Mouse (Mus musculus) cerebellum, adult 2 months (tissue): ENCODE measurements around the gene Csnk1d. TPM values are rescaled to one million over a fixed set of nuclear protein-coding genes. Genes with fewer than 3 reads are reported as not detected.
A peak's percentile ranks its signal among the peaks of the same experiment; 100 is the strongest.

Experiments used
- DNase-seq, 2 experiments: peaks; one replicate each; pipeline ENCODE4 v3.0.0; 2021
- H3K27ac ChIP-seq: fragments of 200-500 bp; 2 replicates; pipeline ENCODE4 v1.5.1; 2012; ENCODE audit warnings: low read length, control low read depth, inconsistent platforms; ENCODE audit not compliant: insufficient read depth
- H3K27me3 ChIP-seq: fragments of 200-500 bp; 2 replicates; pipeline ENCODE4 v1.6.1; 2012; ENCODE audit warnings: inconsistent platforms, mild to moderate bottlenecking, low read length, moderate library complexity; ENCODE audit not compliant: control insufficient read depth, insufficient read depth
- H3K4me1 ChIP-seq: fragments of 200-500 bp; 2 replicates; pipeline ENCODE4 v1.6.1; 2011; ENCODE audit warnings: low read length; ENCODE audit not compliant: control insufficient read depth, insufficient read depth
- H3K4me3 ChIP-seq: fragments of 200-500 bp; replicated peaks from 2 replicates; pipeline ENCODE3; 2011; ENCODE audit warnings: mild to moderate bottlenecking, low read depth, low read length, control low read depth; ENCODE audit not compliant: insufficient read depth
- CTCF ChIP-seq: fragments of 200-500 bp; IDR thresholded peaks from 2 replicates; pipeline ENCODE4 v1.5.1; 2011; ENCODE audit warnings: low read depth, mild to moderate bottlenecking, control low read depth, low read length, moderate library complexity, borderline replicate concordance; ENCODE audit not compliant: insufficient read depth
- POLR2A ChIP-seq: fragments of 200-500 bp; IDR thresholded peaks from 2 replicates; pipeline ENCODE4 v1.6.1; 2011; ENCODE audit warnings: low read length, control low read depth, borderline replicate concordance; ENCODE audit not compliant: insufficient read depth
- WGBS: fragments of 180-500 bp; shearing (Covaris S2); methylation state at CpG from one replicate; pipeline ENCODE4 v1.1.7; 2018; 5-methylcytosine and 5-hydroxymethylcytosine counted together
- polyA plus RNA-seq: library from polyadenylated mRNA; depleted of rRNA; stranded (reverse); fragments of >200 nt; gene quantifications from 2 replicates; pipeline ENCODE4 v1.2.3, GENCODE M21; 2012

Gene Csnk1d
- polyA plus RNA-seq, 1 experiment = 111 TPM

DNA sequence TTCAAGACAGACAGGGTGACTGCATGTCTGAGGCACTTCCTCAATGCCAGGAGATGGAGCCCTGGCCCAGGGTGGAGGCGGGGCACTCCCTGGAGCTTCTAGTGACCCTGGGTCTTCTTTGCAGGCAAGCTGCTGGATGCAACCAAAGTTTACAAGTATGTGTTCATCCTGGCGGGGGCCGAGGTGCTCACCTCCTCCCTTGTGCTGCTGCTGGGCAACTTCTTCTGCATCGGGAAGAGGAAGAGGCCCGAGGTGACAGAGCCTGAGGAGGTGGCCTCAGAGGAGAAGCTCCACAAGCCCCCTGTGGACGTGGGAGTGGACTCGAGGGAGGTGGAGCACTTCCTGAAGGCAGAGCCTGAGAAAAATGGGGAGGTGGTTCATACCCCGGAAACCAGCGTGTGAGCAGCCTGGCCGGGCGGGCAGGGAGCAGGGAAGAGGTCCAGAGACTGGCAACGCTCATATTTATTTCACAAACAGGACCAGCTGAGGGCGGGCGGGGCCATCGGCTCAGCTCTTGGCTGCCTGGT, 33.3 kb downstream of the Csnk1d start:
- H3K4me3 ChIP-seq = no peak overlapping the region
- no peak for TF ChIP-seq POLR2A
- no peak for TF ChIP-seq CTCF
- H3K27ac ChIP-seq = no peak overlapping the region
- 48% methylated on average over 15 of the region's 15 CpGs for WGBS
- no peak for DNase-seq
- H3K4me1 ChIP-seq = peaks cover 3% of the 10 kb centered on the region; the same call in 1 of the 2 replicates
- no peaks in the 10 kb centered on the region for H3K27me3 ChIP-seq

- no peak overlapping the region for H3K4me3 ChIP-seq
- H3K27ac ChIP-seq = no peak overlapping the region
- 50% methylated on average over 8 of the region's 8 CpGs for WGBS
- no peak for TF ChIP-seq POLR2A
- TF ChIP-seq CTCF = no peak
- peaks cover 3% of the 10 kb centered on the region; the same call in 1 of the 2 replicates for H3K4me1 ChIP-seq
- no peaks in the 10 kb centered on the region for H3K27me3 ChIP-seq
- DNase-seq = peak in 1 of 2 experiments; percentile 32
Observed at GRCm38 (mm10) chr11:120957052-120957451, 34.1 kb downstream of the Csnk1d start.

DNA sequence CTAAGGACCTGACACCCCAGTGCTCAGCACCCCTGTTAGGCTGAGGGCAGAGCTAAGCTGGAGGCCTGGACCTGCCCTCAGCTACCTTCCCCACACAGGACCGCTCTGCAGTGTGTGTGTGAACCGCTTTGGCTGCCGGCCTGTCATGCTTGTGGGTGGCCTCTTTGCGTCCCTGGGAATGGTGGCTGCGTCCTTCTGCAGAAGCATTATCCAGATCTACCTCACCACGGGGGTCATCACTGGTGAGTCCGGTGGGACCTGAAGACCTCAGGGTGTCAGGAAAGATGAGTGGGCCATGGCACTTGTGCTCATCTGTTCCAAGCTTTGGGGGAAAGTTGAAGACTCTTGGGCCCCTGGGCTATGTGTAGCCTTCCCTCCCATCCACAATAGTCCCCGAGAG, 35.4 kb downstream of the Csnk1d start:
- no peaks in the 10 kb centered on the region for H3K27me3 ChIP-seq
- WGBS = 81% methylated on average over 8 of the region's 8 CpGs
- H3K4me1 ChIP-seq = peaks cover 3% of the 10 kb centered on the region; the same call in 1 of the 2 replicates
- no peak for DNase-seq
- no peak for TF ChIP-seq POLR2A
- H3K4me3 ChIP-seq = no peak overlapping the region
- H3K27ac ChIP-seq = no peak overlapping the region

GRCm38 (mm10) chr11:120954936-120955335, 36.2 kb downstream of the Csnk1d start:
- Histone ChIP-seq H3K27ac (no peak overlapping the region), H3K4me1 (peaks cover 3% of the 10 kb centered on the region; the same call in 1 of the 2 replicates), H3K4me3 (no peak overlapping the region), H3K27me3 (no peaks in the 10 kb centered on the region)
- no peak for TF ChIP-seq POLR2A
- TF ChIP-seq CTCF = no peak
- DNase-seq = no peak
- WGBS = 71% methylated on average over 5 of the region's 5 CpGs

- H3K27me3 ChIP-seq = no peaks in the 10 kb centered on the region; the same call in 1 of the 2 replicates
- no peaks in the 10 kb centered on the region for H3K4me1 ChIP-seq
- WGBS = 72% methylated on average over 9 of the region's 9 CpGs
- DNase-seq = no peak
- TF ChIP-seq CTCF = no peak
- TF ChIP-seq POLR2A = no peak
- no peak overlapping the region for H3K4me3 ChIP-seq
- no peak overlapping the region for H3K27ac ChIP-seq
Observed at GRCm38 (mm10) chr11:120951731-120952730, 39.1 kb downstream of the Csnk1d start.

DNA sequence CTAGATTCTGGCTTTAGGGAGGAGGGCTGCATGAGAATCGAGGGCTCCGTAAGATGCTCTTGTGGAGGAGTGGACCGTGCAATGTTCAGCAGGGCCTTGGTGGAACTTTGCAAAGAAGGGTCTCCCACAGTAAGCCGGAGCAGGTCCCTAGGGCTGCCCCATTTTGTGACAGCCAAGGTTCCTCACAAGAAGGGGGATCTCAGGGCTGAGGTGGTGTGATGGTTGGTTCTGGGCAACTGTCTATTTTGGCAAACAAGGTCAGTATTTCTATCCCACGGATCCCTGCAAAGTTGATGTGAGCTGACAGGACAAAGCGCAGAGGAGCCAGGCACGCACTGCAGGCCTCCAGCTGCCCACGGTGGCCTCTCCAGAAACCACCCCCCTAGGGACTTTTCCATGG, 39.9 kb downstream of the Csnk1d start:
- H3K27ac ChIP-seq = no peak overlapping the region
- H3K4me3 ChIP-seq = peak overlapping the region; percentile 70
- H3K4me1 ChIP-seq = no peaks in the 10 kb centered on the region
- WGBS = 4% methylated on average over 8 of the region's 8 CpGs
- no peak for DNase-seq
- no peaks in the 10 kb centered on the region; the same call in 1 of the 2 replicates for H3K27me3 ChIP-seq
- no peak for TF ChIP-seq CTCF
- TF ChIP-seq POLR2A = no peak

DNA sequence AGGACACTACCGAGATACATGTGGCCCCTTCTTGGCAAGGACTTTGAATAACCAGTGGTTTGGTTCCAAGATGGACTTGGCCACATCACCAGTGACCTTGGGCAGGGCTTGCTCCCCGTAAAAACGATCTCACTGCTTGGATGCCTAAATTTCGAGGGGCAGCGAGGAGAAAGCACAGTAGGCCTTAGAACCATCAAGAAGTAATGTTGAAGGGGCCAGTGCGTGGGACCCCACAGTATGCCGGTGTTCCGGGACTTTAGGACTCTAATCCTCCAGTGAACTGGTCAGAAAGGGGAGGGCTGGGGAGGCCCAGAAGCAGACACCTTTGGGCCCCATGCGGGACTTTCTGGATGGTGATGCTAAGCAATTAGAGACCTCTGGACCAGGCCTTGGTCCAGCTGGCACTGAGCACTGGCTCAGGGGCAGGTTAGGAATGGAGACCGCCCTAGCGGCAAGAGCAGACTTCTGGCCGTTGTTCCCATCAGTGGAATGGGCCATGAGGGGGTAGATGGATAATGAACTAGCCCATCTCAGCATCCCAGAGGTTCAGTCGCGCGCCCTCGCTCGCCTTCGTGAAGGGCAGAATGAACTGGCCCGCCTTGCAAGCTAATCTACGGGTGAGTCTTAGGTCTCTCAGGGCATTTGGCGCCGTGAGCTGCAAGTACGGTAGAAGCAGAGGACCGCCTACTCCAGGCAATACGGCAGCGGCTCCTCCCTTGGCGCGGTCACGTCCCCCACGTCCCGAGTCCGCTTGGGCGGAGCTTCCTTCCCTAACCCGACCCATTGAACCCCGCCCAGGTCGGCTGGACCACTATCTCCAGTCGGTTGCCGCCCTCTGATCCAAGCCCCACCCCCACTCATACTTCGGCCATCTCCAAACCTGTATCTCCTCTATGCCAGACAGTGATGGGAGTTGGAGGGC, 40.6 kb downstream of the Csnk1d start:
- Histone ChIP-seq H3K27me3 (no peaks in the 10 kb centered on the region; the same call in 1 of the 2 replicates), H3K4me3 (peak overlapping the region; percentile 70), H3K27ac (no peak overlapping the region), H3K4me1 (no peaks in the 10 kb centered on the region)
- TF ChIP-seq POLR2A (peak; percentile 47; the same call in 1 of the 2 replicates), CTCF (no peak)
- peak; percentile 88 to 93 for DNase-seq
- 4% methylated on average over 39 of the region's 39 CpGs for WGBS
